Mouse (Mus musculus) MEL (cell line): ENCODE data around the gene Gpr156. TPM values are rescaled to one million over a fixed set of nuclear protein-coding genes. Genes with fewer than 3 reads are reported as not detected.

Experiments
- DNase-seq: peaks from one replicate; pipeline ENCODE4 v3.0.0; 2011; ENCODE audit warnings: low read depth, low spot score
- H3K27ac ChIP-seq: 2 replicates; pipeline ENCODE4 v1.5.1; 2012; ENCODE audit warnings: low read depth, mild to moderate bottlenecking, control low read depth, low read length, moderate library complexity; ENCODE audit not compliant: control insufficient read depth
- H3K27me3 ChIP-seq, 2 experiments: fragments of 150-350 bp in 1 of 2; sonication (generic) in 1 of 2; 2 replicates each; pipeline ENCODE4 v1.6.1; 2012; ENCODE audit warnings: low read length in 2 of 2, mild to moderate bottlenecking in 2 of 2, improper control_type of control experiment in 1 of 2, moderate library complexity in 1 of 2; ENCODE audit not compliant: insufficient read depth in 2 of 2, control insufficient read depth in 1 of 2
- H3K36me3 ChIP-seq, 2 experiments: 2 replicates each; pipeline ENCODE4 v1.6.1; 2012 to 2014; ENCODE audit warnings: low read length in 2 of 2, improper control_type of control experiment in 1 of 2, inconsistent platforms in 1 of 2, mild to moderate bottlenecking in 1 of 2; ENCODE audit not compliant: insufficient read depth in 2 of 2, control insufficient read depth in 1 of 2
- H3K4me1 ChIP-seq, 2 experiments: fragments of 150-350 bp in 1 of 2; sonication (generic) in 1 of 2; 2 replicates each; pipeline ENCODE4 v1.6.1; 2012; ENCODE audit warnings: low read length in 2 of 2, improper control_type of control experiment in 1 of 2, mild to moderate bottlenecking in 1 of 2; ENCODE audit not compliant: insufficient read depth in 2 of 2, control insufficient read depth in 1 of 2
- H3K4me3 ChIP-seq, 2 experiments: fragments of 150-350 bp in 1 of 2; sonication (generic) in 1 of 2; 2 replicates each; pipeline ENCODE4 v1.5.1; 2012; ENCODE audit warnings: low read depth in 2 of 2, low read length in 2 of 2, mild to moderate bottlenecking in 2 of 2, moderate library complexity in 2 of 2, control low read depth in 1 of 2, improper control_type of control experiment in 1 of 2; ENCODE audit not compliant: control insufficient read depth in 1 of 2, insufficient read depth in 1 of 2
- H3K79me2 ChIP-seq: 2 replicates; pipeline ENCODE4 v1.6.1; 2012; ENCODE audit warnings: mild to moderate bottlenecking, low read length, moderate library complexity; ENCODE audit not compliant: control insufficient read depth, poor library complexity, insufficient read depth
- H3K9ac ChIP-seq: 2 replicates; pipeline ENCODE4 v1.6.1; 2012; ENCODE audit warnings: low read depth, mild to moderate bottlenecking, control low read depth, low read length, moderate library complexity; ENCODE audit not compliant: control insufficient read depth, poor library complexity, severe bottlenecking
- H3K9me3 ChIP-seq: fragments of 150-350 bp; sonication (generic); replicated peaks from 2 replicates; pipeline ENCODE4 v1.6.1; 2012; ENCODE audit warnings: mild to moderate bottlenecking, low read length, improper control_type of control experiment, moderate library complexity; ENCODE audit not compliant: insufficient read depth
- CHD2 ChIP-seq: IDR thresholded peaks from 2 replicates; pipeline ENCODE4 v1.6.1; 2011; ENCODE audit warnings: low read length, improper control_type of control experiment
- CTCF ChIP-seq, 3 experiments: IDR thresholded peaks in 2 of 3; conservative IDR thresholded peaks in 1 of 3; 2 replicates each; pipeline ENCODE4 v1.5.1; 2011 to 2012; ENCODE audit warnings: low read length in 3 of 3, low read depth in 2 of 3, mild to moderate bottlenecking in 2 of 3, improper control_type of control experiment in 1 of 3, inconsistent platforms in 1 of 3, mixed read lengths in 1 of 3, moderate library complexity in 1 of 3; ENCODE audit not compliant: control insufficient read depth in 1 of 3, insufficient read depth in 1 of 3, poor library complexity in 1 of 3, severe bottlenecking in 1 of 3
- E2F4 ChIP-seq: IDR thresholded peaks from 2 replicates; pipeline ENCODE4 v1.6.1; 2011; ENCODE audit warnings: low read depth, low read length, improper control_type of control experiment, borderline replicate concordance
- ELF1 ChIP-seq: IDR thresholded peaks from 2 replicates; pipeline ENCODE4 v1.6.1; 2014; ENCODE audit warnings: low read depth, mild to moderate bottlenecking, inconsistent platforms, low read length, improper control_type of control experiment, moderate library complexity
- EP300 ChIP-seq, 2 experiments: IDR thresholded peaks; 2 replicates each; pipeline ENCODE4 v1.6.1; 2011; ENCODE audit warnings: improper control_type of control experiment in 2 of 2, low read length in 2 of 2, low read depth in 1 of 2, mild to moderate bottlenecking in 1 of 2
- ETS1 ChIP-seq: IDR thresholded peaks from 2 replicates; pipeline ENCODE4 v1.6.1; 2012; ENCODE audit warnings: low read depth, mild to moderate bottlenecking, inconsistent platforms, low read length, improper control_type of control experiment, moderate library complexity
- HCFC1 ChIP-seq: IDR thresholded peaks from 2 replicates; pipeline ENCODE4 v1.6.1; 2012; ENCODE audit warnings: low read depth, mild to moderate bottlenecking, inconsistent platforms, low read length, improper control_type of control experiment, moderate library complexity
- MAZ ChIP-seq: IDR thresholded peaks from 2 replicates; pipeline ENCODE4 v1.6.1; 2012; ENCODE audit warnings: low read depth, mild to moderate bottlenecking, inconsistent platforms, low read length, improper control_type of control experiment
- NRF1 ChIP-seq: IDR thresholded peaks from 2 replicates; pipeline ENCODE4 v1.6.1; 2014; ENCODE audit warnings: low read depth, mild to moderate bottlenecking, inconsistent platforms, low read length, improper control_type of control experiment, moderate library complexity; ENCODE audit not compliant: poor library complexity, insufficient read depth, severe bottlenecking
- POLR2A ChIP-seq, 2 experiments: IDR thresholded peaks; 2 replicates each; pipeline ENCODE4 v1.6.1; 2011 to 2012; ENCODE audit warnings: low read length in 2 of 2, mild to moderate bottlenecking in 2 of 2, control low read depth in 1 of 2, improper control_type of control experiment in 1 of 2, low read depth in 1 of 2, moderate library complexity in 1 of 2; ENCODE audit not compliant: control insufficient read depth in 1 of 2, insufficient read depth in 1 of 2, poor library complexity in 1 of 2
- POLR2AphosphoS5 ChIP-seq: IDR thresholded peaks from 2 replicates; pipeline ENCODE4 v1.6.1; 2012; ENCODE audit warnings: low read depth, borderline replicate concordance, mild to moderate bottlenecking, inconsistent platforms, low read length, moderate library complexity, mixed read lengths
- RCOR1 ChIP-seq: IDR thresholded peaks from 2 replicates; pipeline ENCODE4 v1.6.1; 2012; ENCODE audit warnings: low read depth, mild to moderate bottlenecking, inconsistent platforms, low read length, improper control_type of control experiment
- SIN3A ChIP-seq: IDR thresholded peaks from 2 replicates; pipeline ENCODE4 v1.6.1; 2012; ENCODE audit warnings: low read length, improper control_type of control experiment, inconsistent platforms
- SMC3 ChIP-seq: IDR thresholded peaks from 2 replicates; pipeline ENCODE4 v1.6.1; 2011; ENCODE audit warnings: low read depth, low read length, improper control_type of control experiment
- TAL1 ChIP-seq: IDR thresholded peaks from 2 replicates; pipeline ENCODE4 v1.6.1; 2012; ENCODE audit warnings: mild to moderate bottlenecking, inconsistent platforms, low read length, moderate library complexity, mixed read lengths
- USF1 ChIP-seq: IDR thresholded peaks from 2 replicates; pipeline ENCODE4 v1.6.1; 2014; ENCODE audit warnings: low read depth, mild to moderate bottlenecking, inconsistent platforms, low read length, improper control_type of control experiment, moderate library complexity
- USF2 ChIP-seq, 2 experiments: IDR thresholded peaks; 2 replicates each; pipeline ENCODE4 v1.6.1; 2011 to 2012; ENCODE audit warnings: improper control_type of control experiment in 2 of 2, low read length in 2 of 2, borderline replicate concordance in 1 of 2, inconsistent platforms in 1 of 2, low read depth in 1 of 2, mild to moderate bottlenecking in 1 of 2; ENCODE audit not compliant: insufficient read depth in 1 of 2
- ZKSCAN1 ChIP-seq: IDR thresholded peaks from 2 replicates; pipeline ENCODE4 v1.6.1; 2012; ENCODE audit warnings: low read depth, mild to moderate bottlenecking, inconsistent platforms, low read length, improper control_type of control experiment, moderate library complexity
- polyA plus RNA-seq, 2 experiments: library from polyadenylated mRNA; stranded (reverse) in 1 of 2; unstranded in 1 of 2; fragments of >175 nt in 1 of 2; fragments of >200 nt in 1 of 2; gene quantifications; 2 replicates each; pipeline versions ENCODE4 v1.2.1 to v1.2.4; 2012; ENCODE audit warnings: low replicate concordance in 2 of 2, low read depth in 1 of 2; ENCODE audit not compliant: insufficient read length in 2 of 2, insufficient read depth in 1 of 2, missing spikeins in 1 of 2
- total RNA-seq: library from RNA; depleted of rRNA; stranded (reverse); fragments of 300-350 nt; gene quantifications from 2 replicates; pipeline ENCODE4 v1.2.3, GENCODE M21; 2012

The Gpr156 gene
- total and polyA plus RNA-seq, 3 experiments, result not detected

DNA sequence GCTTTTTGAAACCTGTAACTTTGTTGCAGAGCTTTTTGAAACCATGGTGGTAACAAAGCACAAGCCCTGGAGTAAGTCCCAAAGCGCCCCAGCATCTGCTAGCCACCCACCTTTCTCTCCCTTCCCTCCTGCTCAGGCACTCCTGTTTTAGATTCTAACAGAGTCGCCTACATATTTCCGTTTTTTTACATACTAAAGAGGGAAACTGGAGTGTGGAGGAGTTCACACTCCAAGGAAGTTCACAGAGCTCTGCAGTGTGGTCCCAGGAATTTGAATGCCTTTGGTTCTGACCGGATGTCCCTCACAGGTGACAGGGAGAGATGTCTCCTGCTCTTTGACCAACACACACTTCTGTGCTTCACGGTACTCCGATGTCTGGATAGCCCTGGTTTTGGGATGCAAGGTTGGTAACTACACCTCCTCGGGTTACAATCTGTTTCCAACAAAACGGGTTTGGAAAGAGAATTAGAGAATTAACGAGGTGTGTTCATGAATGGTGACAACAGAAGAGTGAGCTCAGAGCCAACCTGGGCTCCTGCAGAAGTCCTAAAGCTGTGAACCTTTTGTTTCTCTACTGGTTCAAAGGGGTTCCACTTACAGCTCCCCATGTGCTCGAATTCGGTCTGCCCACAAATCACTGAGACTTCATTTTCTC is 72.0 kb downstream of the Gpr156 start:
- Histone ChIP-seq H3K27ac (no peak overlapping the region), H3K4me3 (no peak overlapping the region), H3K36me3 (no peaks in the 10 kb centered on the region), H3K27me3 (peaks cover 2 to 15% of the 10 kb centered on the region in 2 experiments; a peak in 3 of 4 replicates), H3K9me3 (no peaks in the 10 kb centered on the region), H3K79me2 (no peaks in the 10 kb centered on the region), H3K9ac (no peak overlapping the region), H3K4me1 (no peaks in the 10 kb centered on the region)
- TF ChIP-seq USF2 (IDR thresholded peaks at IDR 0.05; ENCODE audit: borderline replicate concordance in 1 of 2, insufficient read depth in 1 of 2, low read depth in 1 of 2, low read length in 2 of 2) (no peak), POLR2AphosphoS5 (no peak), ETS1 (no peak), EP300 (IDR thresholded peaks at IDR 0.05; ENCODE audit: low read depth in 1 of 2, low read length in 2 of 2) (no peak), CHD2 (no peak)
- no peak for DNase-seq

DNA sequence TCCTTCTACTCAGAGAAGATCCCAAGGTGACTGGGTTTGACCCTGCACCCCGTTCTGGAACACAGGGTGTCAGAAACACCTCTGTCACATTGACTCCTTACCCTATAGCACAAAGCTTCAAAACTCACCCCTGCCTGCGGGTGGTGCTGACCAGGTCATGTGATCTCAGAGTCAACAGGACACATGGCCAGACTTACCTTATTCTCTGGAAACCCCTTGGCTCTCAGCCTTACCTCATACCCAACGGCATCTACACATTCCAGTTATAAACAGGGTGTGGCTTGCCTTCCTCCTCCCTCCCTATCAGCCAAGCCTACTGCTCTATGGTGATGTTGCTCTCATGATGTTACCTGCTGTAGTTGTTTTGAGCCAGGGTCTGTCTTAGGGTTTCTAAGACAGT is 73.5 kb downstream of the Gpr156 start:
- TF ChIP-seq CHD2, result no peak
- no peak for TF ChIP-seq SIN3A
- TF ChIP-seq HCFC1, result no peak
- TF ChIP-seq E2F4, result no peak
- TF ChIP-seq SMC3, result no peak
- no peak for TF ChIP-seq NRF1
- TF ChIP-seq POLR2AphosphoS5, result no peak
- no peak for TF ChIP-seq TAL1
- no peak for TF ChIP-seq EP300 (IDR thresholded peaks at IDR 0.05; ENCODE audit: low read depth in 1 of 2, low read length in 2 of 2)
- no peak for TF ChIP-seq MAZ
- TF ChIP-seq ELF1, result no peak
- TF ChIP-seq ETS1, result no peak
- TF ChIP-seq POLR2A (IDR thresholded peaks at IDR 0.05; ENCODE audit: control insufficient read depth in 1 of 2, insufficient read depth in 1 of 2, low read depth in 1 of 2, low read length in 2 of 2, poor library complexity in 1 of 2), result no peak
- TF ChIP-seq RCOR1, result no peak
- TF ChIP-seq USF1, result no peak
- TF ChIP-seq CTCF (IDR thresholded peaks at IDR 0.05 in 2 of 3, conservative IDR thresholded peaks at IDR 0.05 in 1 of 3; ENCODE audit: control insufficient read depth in 1 of 3, insufficient read depth in 1 of 3, low read depth in 2 of 3, low read length in 3 of 3, poor library complexity in 1 of 3, severe bottlenecking in 1 of 3), result no peak
- no peak for TF ChIP-seq ZKSCAN1
- H3K9ac ChIP-seq, result no peak overlapping the region

More for the DNA sequence above, 73.5 kb downstream of the Gpr156 start:
- no peaks in the 10 kb centered on the region for H3K4me1 ChIP-seq
- H3K36me3 ChIP-seq, result no peaks in the 10 kb centered on the region
- H3K79me2 ChIP-seq, result no peaks in the 10 kb centered on the region
- H3K27ac ChIP-seq, result no peak overlapping the region
- H3K27me3 ChIP-seq, result peaks cover 0 to 10% of the 10 kb centered on the region in 2 experiments; a peak in 3 of 4 replicates
- no peaks in the 10 kb centered on the region for H3K9me3 ChIP-seq
- H3K4me3 ChIP-seq, result no peak overlapping the region
- DNase-seq, result no peak
